Mouse (Mus musculus) limb, embryonic 14.5 days (tissue): ENCODE measurements around the gene Nfatc4. TPM values are rescaled to one million over a fixed set of nuclear protein-coding genes. Genes with fewer than 3 reads are reported as not detected.
A peak's percentile ranks its signal among the peaks of the same experiment; 100 is the strongest.

ENCODE experiments used
- ATAC-seq: fragments of 200-750 bp; cut with Nextera tagmentation; 2 replicates; pipeline ENCODE4 v1.8.0; 2017; ENCODE audit warnings: low read depth, moderate number of reproducible peaks, moderate TSS enrichment; ENCODE audit not compliant: low FRiP score
- DNase-seq: peaks from one replicate; pipeline ENCODE4 v3.0.0-alpha.2; 2015; ENCODE audit warnings: low spot score
- H3K27ac ChIP-seq: fragments of 300-500 bp; sonication (generic); replicated peaks from 2 replicates; pipeline ENCODE4 v1.5.1; 2014; ENCODE audit warnings: low read depth, mild to moderate bottlenecking, low read length, moderate library complexity, mixed read lengths
- H3K27me3 ChIP-seq: fragments of 300-500 bp; sonication (generic); 2 replicates; pipeline ENCODE4 v1.6.1; 2014; ENCODE audit warnings: low read length, mixed read lengths; ENCODE audit not compliant: control insufficient read depth, insufficient read depth
- H3K36me3 ChIP-seq: fragments of 300-500 bp; sonication (generic); 2 replicates; pipeline ENCODE4 v1.6.1; 2014; ENCODE audit warnings: mild to moderate bottlenecking, low read length, moderate library complexity, mixed read lengths; ENCODE audit not compliant: control insufficient read depth, insufficient read depth
- H3K4me1 ChIP-seq: fragments of 300-500 bp; sonication (generic); 2 replicates; pipeline ENCODE4 v1.6.1; 2014; ENCODE audit warnings: antibody characterized with exemption, low read length, mixed read lengths; ENCODE audit not compliant: control insufficient read depth, insufficient read depth
- H3K4me2 ChIP-seq: fragments of 300-500 bp; sonication (generic); replicated peaks from 2 replicates; pipeline ENCODE4 v1.6.1; 2014; ENCODE audit warnings: low read depth, mild to moderate bottlenecking, low read length, moderate library complexity; ENCODE audit not compliant: severe bottlenecking
- H3K4me3 ChIP-seq: fragments of 300-500 bp; sonication (generic); replicated peaks from 2 replicates; pipeline ENCODE4 v1.5.1; 2014; ENCODE audit warnings: low read length
- H3K9ac ChIP-seq: fragments of 300-500 bp; sonication (generic); 2 replicates; pipeline ENCODE4 v1.6.1; 2014; ENCODE audit warnings: mild to moderate bottlenecking, low read depth, low read length, moderate library complexity; ENCODE audit not compliant: severe bottlenecking
- H3K9me3 ChIP-seq: fragments of 300-500 bp; sonication (generic); 2 replicates; pipeline ENCODE4 v1.6.1; 2016; ENCODE audit warnings: low read length; ENCODE audit not compliant: control insufficient read depth
- POLR2A ChIP-seq: fragments of 200-500 bp; IDR thresholded peaks from 2 replicates; pipeline ENCODE4 v1.8.0; 2012; ENCODE audit warnings: inconsistent platforms, mild to moderate bottlenecking, moderate library complexity, borderline replicate concordance; ENCODE audit not compliant: insufficient read depth, insufficient read length; ENCODE audit errors: extremely low read depth
- WGBS: fragments of 180-500 bp; shearing (Covaris S2); extraction: QIAGEN DNeasy Blood & Tissue Kit; methylation state at CpG from one replicate; pipeline ENCODE4 v1.1.7; 2014; 5-methylcytosine and 5-hydroxymethylcytosine counted together
- polyA plus RNA-seq, 2 experiments: library from polyadenylated mRNA; depleted of rRNA in 1 of 2; stranded (reverse) in 1 of 2; unstranded in 1 of 2; fragments of >200 nt; fragmentation: Nextera tagmentation in 1 of 2; extraction: Ambion mirVana in 1 of 2; gene quantifications; 2 replicates each; pipeline versions ENCODE4 v1.2.1 to v1.2.3; 2012 to 2014

The Nfatc4 gene
- polyA plus RNA-seq, 2 experiments: 83.5 to 171 TPM

DNA sequence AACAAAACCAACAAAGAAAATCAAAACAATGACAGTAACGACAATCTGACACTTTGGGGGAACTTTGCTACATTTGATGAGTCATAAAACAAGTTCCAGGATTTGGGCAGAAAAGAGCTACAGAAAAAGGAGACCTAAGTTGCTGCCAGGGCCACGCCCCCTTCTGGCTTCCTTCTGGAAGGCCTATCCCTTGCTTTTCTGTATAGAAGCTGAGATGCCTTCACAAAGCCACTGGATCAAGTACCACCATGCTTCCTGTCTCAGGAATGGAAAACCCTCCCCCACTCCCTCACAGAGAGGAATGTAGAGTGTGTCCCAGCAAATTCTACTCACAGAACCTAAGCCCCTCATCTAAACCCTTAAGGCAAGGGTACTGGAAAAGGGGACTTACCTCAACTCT lies 29.0 kb upstream of the Nfatc4 start:
- no peak for TF ChIP-seq POLR2A
- no peak overlapping the region for H3K27ac ChIP-seq
- no peaks in the 10 kb centered on the region for H3K36me3 ChIP-seq
- no peak overlapping the region for H3K9ac ChIP-seq
- no peaks in the 10 kb centered on the region for H3K4me1 ChIP-seq
- no peak overlapping the region for H3K4me2 ChIP-seq
- ATAC-seq (no peak), DNase-seq (no peak)
- no peak overlapping the region for H3K4me3 ChIP-seq
- no peaks in the 10 kb centered on the region for H3K9me3 ChIP-seq
- H3K27me3 ChIP-seq: no peaks in the 10 kb centered on the region
- WGBS: 64% methylated on average over 2 of the region's 2 CpGs

DNA sequence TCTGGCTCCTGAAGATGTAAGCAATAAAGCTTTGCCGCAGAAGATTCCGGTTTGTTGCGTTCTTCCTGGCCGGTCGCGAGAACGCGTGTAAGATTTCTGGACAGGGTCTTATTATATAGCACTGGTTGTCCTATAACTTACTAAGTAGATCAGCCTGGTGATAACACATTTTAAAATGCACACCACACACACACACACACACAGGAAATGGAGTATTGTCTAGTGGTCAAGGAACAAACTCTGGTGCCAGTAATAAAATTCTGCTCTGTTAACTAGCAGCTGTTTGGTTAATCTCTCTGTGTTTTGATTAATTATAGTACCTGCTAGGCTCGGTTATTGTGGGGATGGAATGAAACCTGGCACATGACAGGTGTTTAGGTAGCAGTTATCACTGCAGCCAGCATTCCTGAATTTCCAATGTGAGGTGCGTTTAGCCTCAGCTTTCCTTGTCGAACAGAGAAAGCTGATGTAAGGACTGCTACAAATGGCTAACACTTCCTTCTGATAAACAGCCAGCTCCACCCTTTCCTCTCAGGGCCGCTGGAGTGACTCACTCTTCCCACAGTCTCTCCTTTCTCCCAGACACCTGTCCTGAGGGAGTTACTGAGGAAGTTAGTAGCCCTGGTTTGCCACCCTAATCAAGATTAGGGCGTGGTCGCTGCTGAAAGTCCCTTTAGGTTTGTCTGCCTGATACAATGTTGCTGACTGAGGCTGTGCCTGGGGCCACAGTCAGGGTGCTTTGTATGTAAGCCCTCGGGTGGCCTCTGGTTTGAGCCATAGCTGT lies 27.4 kb upstream of the Nfatc4 start:
- no peak overlapping the region for H3K4me2 ChIP-seq

DNA sequence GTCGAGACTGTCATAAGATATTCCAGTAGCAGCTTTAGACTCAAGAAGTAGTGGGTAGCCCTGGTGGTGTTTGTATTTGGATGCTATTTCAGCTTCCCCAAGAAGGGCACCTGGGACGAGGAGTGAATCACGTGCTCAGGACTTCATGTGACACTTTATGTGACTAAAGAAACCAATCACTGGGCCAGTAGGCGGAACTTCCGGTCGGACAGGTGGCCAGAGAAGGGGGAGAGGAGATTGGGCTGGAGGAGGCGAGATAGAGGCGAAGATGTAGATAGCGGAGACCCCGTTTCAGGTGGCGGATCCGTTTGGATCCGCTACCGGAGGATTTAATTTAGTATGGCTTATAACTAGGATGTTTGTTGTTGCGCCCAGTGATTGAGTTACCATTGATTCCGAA lies 8.1 kb upstream of the Nfatc4 start:
- H3K9me3 ChIP-seq: no peaks in the 10 kb centered on the region
- no peaks in the 10 kb centered on the region for H3K27me3 ChIP-seq
- no peak overlapping the region for H3K27ac ChIP-seq
- H3K36me3 ChIP-seq: no peaks in the 10 kb centered on the region
- H3K4me2 ChIP-seq: peak overlapping the region; percentile 59
- H3K4me1 ChIP-seq: no peaks in the 10 kb centered on the region
- H3K4me3 ChIP-seq: peak overlapping the region; percentile 41
- DNase-seq: peak; percentile 77
- WGBS: 30% methylated on average over 16 of the region's 16 CpGs
- TF ChIP-seq POLR2A: no peak
- H3K9ac ChIP-seq: peak overlapping the region; percentile 44
- peak; percentile 82 for ATAC-seq

More for the DNA sequence above, 27.4 kb upstream of the Nfatc4 start:
- H3K4me1 ChIP-seq: no peaks in the 10 kb centered on the region
- no peak for TF ChIP-seq POLR2A
- DNase-seq (no peak), ATAC-seq (no peak)
- no peak overlapping the region for H3K4me3 ChIP-seq
- no peak overlapping the region for H3K27ac ChIP-seq
- no peak overlapping the region for H3K9ac ChIP-seq
- no peaks in the 10 kb centered on the region for H3K27me3 ChIP-seq
- H3K9me3 ChIP-seq: no peaks in the 10 kb centered on the region
- WGBS: 79% methylated on average over 15 of the region's 15 CpGs
- no peaks in the 10 kb centered on the region for H3K36me3 ChIP-seq

DNA sequence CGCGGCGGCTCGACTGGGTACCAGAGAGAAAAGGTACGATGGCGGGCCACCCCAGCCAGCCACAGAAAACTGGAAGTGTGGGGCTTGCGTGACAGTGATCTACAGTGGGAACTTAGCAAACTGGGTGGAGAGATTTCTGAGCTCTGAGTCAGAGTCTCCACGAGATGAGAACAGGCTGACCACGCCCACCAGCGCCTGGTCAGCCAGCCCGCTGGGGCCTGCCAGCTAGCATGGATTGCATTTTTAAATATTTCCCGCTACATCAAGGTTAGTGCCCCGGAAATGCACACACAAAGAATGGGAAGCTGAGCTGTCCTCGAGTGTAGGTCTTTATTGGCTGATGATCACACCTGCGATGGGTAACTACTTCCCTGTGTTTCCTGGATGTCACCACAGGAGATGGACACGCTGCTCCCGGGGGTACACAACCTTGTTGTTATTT lies 7.6 kb upstream of the Nfatc4 start:
- Histone ChIP-seq H3K36me3 (no peaks in the 10 kb centered on the region), H3K27ac (no peak overlapping the region), H3K4me2 (peak overlapping the region; percentile 59), H3K9ac (peak overlapping the region; percentile 44), H3K27me3 (no peaks in the 10 kb centered on the region), H3K9me3 (no peaks in the 10 kb centered on the region), H3K4me3 (peak overlapping the region; percentile 41), H3K4me1 (no peaks in the 10 kb centered on the region)
- ATAC-seq (peak; percentile 76), DNase-seq (peak; percentile 69)
- TF ChIP-seq POLR2A: no peak
- WGBS: 26% methylated on average over 17 of the region's 17 CpGs

DNA sequence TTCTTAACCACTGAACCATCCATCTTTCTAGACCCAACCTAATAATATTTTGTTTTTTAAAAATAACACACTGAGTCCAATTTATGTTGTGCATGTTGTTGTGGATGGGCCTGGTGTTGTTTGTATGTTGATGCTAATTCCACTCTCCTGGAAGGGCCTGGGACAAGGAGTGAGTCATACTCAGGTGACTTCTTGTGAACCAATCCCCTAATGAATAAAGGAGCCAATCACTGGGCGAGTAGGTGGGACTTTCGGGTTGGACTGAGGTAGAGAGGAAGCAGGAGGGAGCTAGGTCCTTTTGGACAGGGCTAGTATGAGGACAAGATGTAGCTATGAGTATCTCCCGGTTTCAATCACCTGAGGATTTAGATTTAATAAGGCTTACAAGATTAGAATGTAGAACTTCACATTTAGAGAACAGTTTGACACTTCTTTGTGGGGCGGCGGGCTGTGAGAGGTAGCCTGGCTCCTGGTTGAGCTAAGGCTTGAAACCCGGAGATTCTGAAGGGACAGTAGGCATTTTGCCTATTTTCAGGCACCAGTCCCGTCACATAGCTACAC lies 3.0 kb upstream of the Nfatc4 start:
- 74% methylated on average over 7 of the region's 7 CpGs for WGBS
- no peak for DNase-seq
- Histone ChIP-seq H3K4me3 (no peak overlapping the region), H3K36me3 (no peaks in the 10 kb centered on the region), H3K27ac (no peak overlapping the region), H3K27me3 (no peaks in the 10 kb centered on the region), H3K4me1 (0 out of 2 replicates have a peak, but pooled peaks cover 3% of the 10 kb centered on the region), H3K4me2 (no peak overlapping the region), H3K9me3 (no peaks in the 10 kb centered on the region), H3K9ac (no peak overlapping the region)
- no peak for TF ChIP-seq POLR2A
- ATAC-seq: no peak
